Mouse (Mus musculus): ENCODE measurements at regions not wholly inside any gene's neighbourhood (a gene's known extent, or its start where the extent isn't known, plus 50 kb on each side); places are given as distances from the start of the nearest gene placed in this dataset.
"Not testable (repeated sequence)": the region's sequence is repeated elsewhere in the genome, so short reads cannot be mapped to it uniquely, and the experiment has no call there.

DNA sequence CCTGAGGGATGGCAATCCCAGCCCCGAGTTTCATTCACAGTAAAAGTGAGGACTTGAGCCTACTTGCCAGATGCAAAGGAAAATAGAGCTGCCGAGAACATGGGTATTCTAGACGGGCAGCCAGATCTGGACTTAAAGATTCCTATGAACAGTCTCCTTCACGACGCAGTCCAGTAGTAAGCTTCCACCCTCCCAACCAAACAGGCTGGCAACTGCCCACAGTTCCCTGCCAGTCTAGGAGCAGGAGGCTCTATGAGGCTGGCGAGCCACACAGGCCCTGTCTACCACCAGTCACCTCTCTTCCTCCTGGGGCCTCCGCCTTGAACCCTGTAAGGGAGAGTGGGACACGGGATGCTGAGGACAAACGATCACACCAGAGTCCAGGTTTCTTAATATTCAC is 153.5 kb upstream of the Snrpn start:
- Histone ChIP-seq H3K9me3 (ENCODE audit: control insufficient read depth, low read length) (no peaks in the 10 kb centered on the region), H3K4me2 (ENCODE audit: low read length) (no peak overlapping the region), H3K27ac (ENCODE audit: low read depth, low read length) (no peak overlapping the region), H3K27me3 (replicated peaks; ENCODE audit: control insufficient read depth, insufficient read depth, low read length) (no peaks in the 10 kb centered on the region), H3K36me3 (ENCODE audit: control insufficient read depth, insufficient read depth, low read length) (no peaks in the 10 kb centered on the region), H3K4me3 (ENCODE audit: low read length) (no peak overlapping the region), H3K9ac (ENCODE audit: low read depth, low read length) (no peak overlapping the region), H3K4me1 (ENCODE audit: control insufficient read depth, insufficient read depth, low read depth, low read length) (no peaks in the 10 kb centered on the region)
- 92% methylated on average over 9 of the region's 9 CpGs for WGBS
- no peak for ATAC-seq

DNA sequence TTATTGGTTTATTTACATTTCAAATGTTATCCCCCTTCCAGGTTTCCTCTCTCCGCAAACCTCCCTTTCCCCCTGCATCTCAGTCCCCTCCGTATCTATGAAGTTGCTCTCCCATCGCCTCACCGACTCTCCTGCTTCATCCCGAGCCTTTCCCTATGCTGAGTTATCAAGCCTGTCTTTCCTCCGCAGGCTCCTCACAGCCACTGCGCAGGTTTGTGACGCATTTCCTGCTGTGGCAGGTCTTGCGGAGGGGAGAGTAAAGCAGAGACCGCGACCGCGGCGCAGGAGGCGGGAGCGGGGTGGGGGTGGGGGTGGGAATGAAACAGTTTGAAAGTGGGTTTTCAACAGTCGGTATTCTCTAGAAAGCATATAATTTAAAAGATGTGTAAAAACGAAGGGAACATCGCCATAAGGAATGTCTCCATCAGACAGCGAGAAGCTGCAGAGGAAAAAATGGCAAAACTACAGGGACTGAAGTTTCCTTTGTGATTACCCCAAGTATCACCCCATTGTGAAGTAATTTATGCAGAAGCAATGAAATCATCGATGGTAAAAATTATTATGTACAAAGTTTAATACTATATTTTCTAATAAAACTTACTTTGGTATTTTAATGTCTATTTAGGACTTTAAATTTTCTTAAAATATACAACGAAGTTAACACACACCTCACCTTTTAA is 104.3 kb upstream of the Snrpn start:
- Histone ChIP-seq H3K4me2 (ENCODE audit: low read length) (peak overlapping the region; percentile 40), H3K27ac (ENCODE audit: low read depth, low read length) (0 out of 2 replicates have a peak overlapping the region, but pooled peaks have one; percentile 7), H3K9ac (ENCODE audit: low read depth, low read length) (peak overlapping the region; percentile 27), H3K4me3 (ENCODE audit: low read length) (peak overlapping the region; percentile 40)
- not testable (repeated sequence) for H3K9me3 ChIP-seq (ENCODE audit: control insufficient read depth, low read length); H3K4me1 ChIP-seq (ENCODE audit: control insufficient read depth, insufficient read depth, low read depth, low read length); H3K36me3 ChIP-seq (ENCODE audit: control insufficient read depth, insufficient read depth, low read length); H3K27me3 ChIP-seq (replicated peaks; ENCODE audit: control insufficient read depth, insufficient read depth, low read length)
- peak; percentile 99 for ATAC-seq
- WGBS, result 17% methylated on average over 22 of the region's 22 CpGs

GRCm38 (mm10) chr7:60243746-60244145 is 103.7 kb upstream of the Snrpn start:
- 32% methylated on average over 11 of the region's 11 CpGs for WGBS
- Histone ChIP-seq H3K4me3 (ENCODE audit: low read length) (peak overlapping the region; percentile 42), H3K9ac (ENCODE audit: low read depth, low read length) (peak overlapping the region; percentile 43; the same call in 1 of the 2 replicates), H3K4me2 (ENCODE audit: low read length) (peak overlapping the region; percentile 42)
- not testable (repeated sequence) for H3K27me3 ChIP-seq (replicated peaks; ENCODE audit: control insufficient read depth, insufficient read depth, low read length); H3K9me3 ChIP-seq (ENCODE audit: control insufficient read depth, low read length); H3K27ac ChIP-seq (ENCODE audit: low read depth, low read length); H3K36me3 ChIP-seq (ENCODE audit: control insufficient read depth, insufficient read depth, low read length); ATAC-seq; H3K4me1 ChIP-seq (ENCODE audit: control insufficient read depth, insufficient read depth, low read depth, low read length)

GRCm38 (mm10) chr7:60238595-60239195 is 98.7 kb upstream of the Snrpn start:
- not testable (repeated sequence) for H3K9ac ChIP-seq (ENCODE audit: low read depth, low read length); H3K9me3 ChIP-seq (ENCODE audit: control insufficient read depth, low read length); H3K4me2 ChIP-seq (ENCODE audit: low read length); H3K4me1 ChIP-seq (ENCODE audit: control insufficient read depth, insufficient read depth, low read depth, low read length); H3K36me3 ChIP-seq (ENCODE audit: control insufficient read depth, insufficient read depth, low read length); H3K4me3 ChIP-seq (ENCODE audit: low read length); H3K27me3 ChIP-seq (replicated peaks; ENCODE audit: control insufficient read depth, insufficient read depth, low read length); H3K27ac ChIP-seq (ENCODE audit: low read depth, low read length); ATAC-seq
- 9% methylated on average over 4 of the region's 4 CpGs for WGBS

- H3K27ac ChIP-seq (ENCODE audit: low read depth, low read length); H3K9me3 ChIP-seq (ENCODE audit: control insufficient read depth, low read length); H3K27me3 ChIP-seq (replicated peaks; ENCODE audit: control insufficient read depth, insufficient read depth, low read length); H3K4me2 ChIP-seq (ENCODE audit: low read length); H3K4me3 ChIP-seq (ENCODE audit: low read length); H3K36me3 ChIP-seq (ENCODE audit: control insufficient read depth, insufficient read depth, low read length); H3K9ac ChIP-seq (ENCODE audit: low read depth, low read length); H3K4me1 ChIP-seq (ENCODE audit: control insufficient read depth, insufficient read depth, low read depth, low read length); ATAC-seq: not testable (repeated sequence)
- WGBS, result 46% methylated on average over 3 of the region's 3 CpGs
Measured at GRCm38 (mm10) chr7:60216358-60217273, 76.6 kb upstream of the Snrpn start.
